Mouse (Mus musculus) myocyte (in vitro differentiated cells): ENCODE results near the gene Miga2. TPM values are rescaled to one million over a fixed set of nuclear protein-coding genes. Genes with fewer than 3 reads are reported as not detected.

Experiments used
- H3K27me3 ChIP-seq: one replicate; pipeline ENCODE4 v1.6.1; 2011; ENCODE audit not compliant: control insufficient read depth, insufficient read depth, insufficient read length
- H3K36me3 ChIP-seq: one replicate; pipeline ENCODE4 v1.6.1; 2011; ENCODE audit not compliant: control insufficient read depth, insufficient read depth
- H3K4me2 ChIP-seq: one replicate; pipeline ENCODE4 v1.6.1; 2011; ENCODE audit warnings: low read depth, control low read depth
- H3K4me3 ChIP-seq: one replicate; pipeline ENCODE4 v1.5.1; 2011; ENCODE audit warnings: mild to moderate bottlenecking, control low read depth, moderate library complexity
- H3K79me2 ChIP-seq: one replicate; pipeline ENCODE4 v1.6.1; 2011; ENCODE audit not compliant: control insufficient read depth, insufficient read depth
- H3ac ChIP-seq: one replicate; pipeline ENCODE4 v1.6.1; 2011; ENCODE audit not compliant: control insufficient read depth, insufficient read length
- CEBPB ChIP-seq: IDR thresholded peaks from 2 replicates; pipeline ENCODE4 v1.6.1; 2011; ENCODE audit warnings: mild to moderate bottlenecking, moderate library complexity; ENCODE audit not compliant: poor library complexity, insufficient read depth, severe bottlenecking
- E2F4 ChIP-seq: IDR thresholded peaks from one replicate; pipeline ENCODE4 v1.6.1; 2011; ENCODE audit warnings: mild to moderate bottlenecking, control low read depth, moderate library complexity; ENCODE audit not compliant: insufficient read depth
- MAX ChIP-seq: IDR thresholded peaks from one replicate; pipeline ENCODE4 v1.6.1; 2011; ENCODE audit warnings: low read depth, mild to moderate bottlenecking, control low read depth
- MYOD1 ChIP-seq, 3 experiments: IDR thresholded peaks; one replicate each; pipeline ENCODE4 v1.6.1; 2011; ENCODE audit warnings: control low read depth in 2 of 3, low read depth in 2 of 3, mild to moderate bottlenecking in 2 of 3, moderate library complexity in 1 of 3; ENCODE audit not compliant: insufficient read length in 2 of 3, control insufficient read depth in 1 of 3
- MYOG ChIP-seq, 3 experiments: IDR thresholded peaks; one replicate each; pipeline ENCODE4 v1.6.1; 2011; ENCODE audit warnings: control low read depth in 2 of 3, low read depth in 2 of 3, mild to moderate bottlenecking in 2 of 3; ENCODE audit not compliant: insufficient read length in 2 of 3, control insufficient read depth in 1 of 3, insufficient read depth in 1 of 3
- POLR2A ChIP-seq: IDR thresholded peaks from one replicate; pipeline ENCODE4 v1.6.1; 2011; ENCODE audit warnings: low read depth, mild to moderate bottlenecking, control low read depth, moderate library complexity; ENCODE audit not compliant: insufficient read length
- POLR2AphosphoS2 ChIP-seq: IDR thresholded peaks from one replicate; pipeline ENCODE4 v1.6.1; 2011; ENCODE audit warnings: low read depth, control low read depth; ENCODE audit not compliant: insufficient read length
- REST ChIP-seq: IDR thresholded peaks from one replicate; pipeline ENCODE4 v1.6.1; 2011; ENCODE audit warnings: mild to moderate bottlenecking, control low read depth, moderate library complexity; ENCODE audit not compliant: insufficient read depth, insufficient read length
- SRF ChIP-seq: IDR thresholded peaks from one replicate; pipeline ENCODE4 v1.6.1; 2011; ENCODE audit warnings: low read depth; ENCODE audit not compliant: control insufficient read depth, insufficient read length
- TCF12 ChIP-seq: IDR thresholded peaks from one replicate; pipeline ENCODE4 v1.6.1; 2011; ENCODE audit warnings: mild to moderate bottlenecking, control low read depth; ENCODE audit not compliant: poor library complexity, insufficient read depth, severe bottlenecking
- TCF3 ChIP-seq: IDR thresholded peaks from one replicate; pipeline ENCODE4 v1.6.1; 2011; ENCODE audit warnings: low read depth, control low read depth; ENCODE audit not compliant: insufficient read length
- USF1 ChIP-seq: IDR thresholded peaks from one replicate; pipeline ENCODE4 v1.6.1; 2011; ENCODE audit warnings: low read depth, mild to moderate bottlenecking, control low read depth, moderate library complexity
- polyA plus RNA-seq: library from polyadenylated mRNA; unstranded; fragments of >200 nt; fragmentation: generic; extraction: Trizol; gene quantifications from one replicate; pipeline ENCODE4 v1.2.1, GENCODE M21; 2012; ENCODE audit warnings: missing spikeins

The Miga2 gene
- polyA plus RNA-seq, 1 experiment: 13.6 TPM

DNA sequence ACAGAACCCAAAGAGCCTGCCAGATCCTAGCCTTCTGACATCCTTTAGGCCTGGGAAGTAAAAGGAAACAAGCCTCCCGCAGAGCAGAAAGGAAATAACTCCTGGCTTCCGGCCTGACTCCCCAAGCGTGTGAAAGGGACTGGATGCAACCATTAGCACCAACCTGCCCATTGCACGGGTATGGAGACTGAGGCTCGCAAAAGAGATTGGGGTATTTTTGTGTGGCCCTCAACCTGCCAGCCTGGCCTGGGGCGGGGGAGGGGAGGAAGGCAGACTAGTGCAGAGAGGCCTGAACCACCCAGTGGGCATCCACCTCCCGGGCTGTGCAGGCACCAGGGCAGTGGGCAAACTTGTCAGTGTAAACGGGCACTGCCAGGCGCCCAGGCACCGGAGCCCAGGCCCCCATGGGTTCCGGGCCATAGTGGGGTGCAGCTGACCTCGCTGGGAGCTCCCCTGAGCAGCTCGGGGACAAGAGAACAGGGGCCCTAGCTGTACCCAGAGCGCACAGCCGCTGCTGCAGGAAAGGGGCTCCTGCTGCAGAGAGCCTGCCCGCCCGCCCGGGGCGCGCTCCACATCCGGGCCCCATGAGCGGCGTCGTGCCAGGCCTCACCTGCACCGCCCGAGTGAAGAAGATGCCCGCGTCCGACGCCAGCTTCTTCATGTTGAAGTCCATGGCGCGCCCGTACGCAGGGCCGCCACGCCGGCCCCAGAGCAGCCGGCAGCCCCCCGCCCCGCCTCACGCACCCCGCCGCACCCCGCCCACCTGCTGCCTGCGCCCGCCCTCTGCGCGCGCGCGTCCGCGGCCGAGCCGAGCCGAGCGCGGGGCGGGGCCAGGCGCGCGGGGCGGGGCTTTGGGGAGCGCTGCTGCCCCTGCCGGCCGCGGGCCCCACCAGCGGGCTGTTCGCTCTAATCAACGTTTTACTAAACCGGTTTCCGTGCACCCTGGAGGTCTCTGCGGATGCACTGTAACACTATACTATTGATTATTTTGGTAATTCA lies 5.2 kb upstream of the Miga2 start, which contains the start of gene Sh3glb2:
TSS of gene Sh3glb2 (minus strand) at position 805 of the 999 bp plus-strand sequence.
- Histone ChIP-seq H3K36me3 (no peaks in the 10 kb centered on the region), H3K4me3 (peak within 1 kb of the TSS; percentile 30), H3ac (peak within 1 kb of the TSS; percentile 12), H3K79me2 (no peaks in the 10 kb centered on the region), H3K4me2 (peak within 1 kb of the TSS; percentile 79), H3K27me3 (no peaks in the 10 kb centered on the region)
- TF ChIP-seq MYOD1 (IDR thresholded peaks at IDR 0.05; ENCODE audit: control insufficient read depth in 1 of 3, insufficient read length in 2 of 3, low read depth in 2 of 3) (peak in 1 of 3 experiments; percentile 50), CEBPB (no peak), POLR2AphosphoS2 (peak; percentile 30), POLR2A (peak; percentile 71)

DNA sequence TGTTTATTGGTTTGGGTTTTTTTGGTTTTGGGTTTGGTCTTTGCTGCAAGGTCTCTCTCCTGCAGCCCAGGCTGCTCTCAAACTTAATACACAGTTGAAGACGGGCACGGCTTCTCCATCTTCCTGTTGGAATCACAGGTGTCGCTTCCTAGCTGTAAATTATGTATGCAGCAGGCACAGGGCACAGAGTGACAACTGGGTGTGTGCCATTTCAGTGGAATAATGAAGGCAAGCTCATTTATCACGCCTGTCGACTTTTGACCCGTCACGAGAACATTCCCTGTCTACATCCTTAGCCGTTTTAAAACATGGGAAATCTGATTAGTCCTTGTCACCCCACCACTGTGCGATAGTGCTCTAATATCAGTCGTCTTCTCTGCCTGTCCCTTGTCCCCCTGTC lies 3.4 kb upstream of the Miga2 start:
- Histone ChIP-seq H3ac (no peak overlapping the region), H3K4me3 (no peak overlapping the region), H3K36me3 (no peaks in the 10 kb centered on the region), H3K79me2 (peaks cover 12% of the 10 kb centered on the region), H3K27me3 (no peaks in the 10 kb centered on the region), H3K4me2 (no peak overlapping the region)
- TF ChIP-seq MYOD1 (IDR thresholded peaks at IDR 0.05; ENCODE audit: control insufficient read depth in 1 of 3, insufficient read length in 2 of 3, low read depth in 2 of 3): no peak
- TF ChIP-seq POLR2AphosphoS2: no peak
- no peak for TF ChIP-seq MAX

- H3K36me3 ChIP-seq: no peaks in the 10 kb centered on the region
- no peak for TF ChIP-seq SRF
- no peak for TF ChIP-seq MYOD1 (IDR thresholded peaks at IDR 0.05; ENCODE audit: control insufficient read depth in 1 of 3, insufficient read length in 2 of 3, low read depth in 2 of 3)
- TF ChIP-seq POLR2AphosphoS2: no peak
- TF ChIP-seq MAX: no peak
- peaks cover 15% of the 10 kb centered on the region for H3K79me2 ChIP-seq
- H3ac ChIP-seq: no peak overlapping the region
- no peak overlapping the region for H3K4me2 ChIP-seq
- H3K27me3 ChIP-seq: no peaks in the 10 kb centered on the region
- H3K4me3 ChIP-seq: no peak overlapping the region
Observed at GRCm38 (mm10) chr2:30362865-30363264, 1.2 kb upstream of the Miga2 start.

DNA sequence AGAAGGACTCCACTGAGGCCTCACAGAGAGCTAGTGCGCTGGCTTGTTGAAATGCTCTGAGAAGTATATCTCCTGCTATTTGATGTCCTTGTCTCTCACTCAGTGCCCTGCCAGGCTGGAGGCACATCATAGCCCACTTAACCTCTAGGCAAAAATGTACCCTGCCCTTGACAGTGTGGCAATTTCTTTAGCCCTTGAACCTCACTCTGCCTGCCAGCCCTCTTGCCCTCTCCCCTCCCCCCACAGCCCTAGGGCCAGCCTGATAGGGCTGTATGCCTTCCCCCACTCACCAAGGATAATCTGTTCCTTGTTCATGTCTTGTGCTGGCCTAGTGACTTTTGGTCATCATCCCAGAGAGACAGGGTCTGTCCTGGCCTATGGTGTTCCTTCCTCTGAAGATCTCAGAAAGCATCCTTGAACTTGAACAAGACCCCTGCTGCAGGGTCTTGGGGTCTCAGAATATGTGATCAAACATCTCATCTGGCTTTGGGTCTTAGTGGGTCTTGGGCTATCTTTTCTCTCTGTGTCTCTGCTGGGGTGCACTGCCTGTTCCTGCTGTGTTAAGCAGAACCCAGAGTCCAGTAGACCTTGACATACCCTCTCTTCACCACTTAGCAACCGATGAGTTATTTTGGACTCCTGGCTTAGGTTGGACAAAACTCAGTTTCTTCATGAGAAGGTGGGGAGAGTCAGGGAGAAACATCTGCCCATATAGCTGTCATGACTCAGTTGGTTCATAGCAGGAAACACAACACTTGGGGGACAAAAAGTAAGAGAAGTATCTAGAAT lies 1.4 kb downstream of the Miga2 start:
- Histone ChIP-seq H3K79me2 (peaks cover 15% of the 10 kb centered on the region), H3K4me3 (peak overlapping the region; percentile 67), H3K36me3 (peaks cover 5% of the 10 kb centered on the region), H3K4me2 (peak overlapping the region; percentile 99), H3ac (peak overlapping the region; percentile 62), H3K27me3 (no peaks in the 10 kb centered on the region)
- TF ChIP-seq POLR2AphosphoS2 (no peak), TCF3 (no peak), REST (no peak), CEBPB (no peak), E2F4 (no peak), MYOD1 (IDR thresholded peaks at IDR 0.05; ENCODE audit: control insufficient read depth in 1 of 3, insufficient read length in 2 of 3, low read depth in 2 of 3) (no peak), MYOG (IDR thresholded peaks at IDR 0.05; ENCODE audit: control insufficient read depth in 1 of 3, insufficient read depth in 1 of 3, insufficient read length in 2 of 3, low read depth in 2 of 3) (no peak), TCF12 (no peak), USF1 (no peak), POLR2A (no peak), MAX (no peak), SRF (no peak)

- H3K36me3 ChIP-seq: peaks cover 5% of the 10 kb centered on the region
- TF ChIP-seq REST (no peak), USF1 (no peak), MYOD1 (IDR thresholded peaks at IDR 0.05; ENCODE audit: control insufficient read depth in 1 of 3, insufficient read length in 2 of 3, low read depth in 2 of 3) (no peak)
- H3ac ChIP-seq: no peak overlapping the region
- H3K27me3 ChIP-seq: no peaks in the 10 kb centered on the region
- H3K4me3 ChIP-seq: no peak overlapping the region
- H3K79me2 ChIP-seq: peaks cover 15% of the 10 kb centered on the region
- H3K4me2 ChIP-seq: no peak overlapping the region
Observed at GRCm38 (mm10) chr2:30366203-30366602, 2.2 kb downstream of the Miga2 start.
